Mouse (Mus musculus) E14TG2a.4 (cell line): ENCODE measurements at regions not wholly inside any gene's neighbourhood (a gene's known extent, or its start where the extent isn't known, plus 50 kb on each side); places are given as distances from the start of the nearest gene placed in this dataset.

ENCODE experiments used
- CTCF ChIP-seq: conservative IDR thresholded peaks from 2 replicates; pipeline ENCODE4 v1.5.1; 2014; ENCODE audit warnings: low read length
- POU5F1 ChIP-seq: IDR thresholded peaks from 2 replicates; pipeline ENCODE4 v1.6.1; 2014; ENCODE audit warnings: low read length, borderline replicate concordance

DNA sequence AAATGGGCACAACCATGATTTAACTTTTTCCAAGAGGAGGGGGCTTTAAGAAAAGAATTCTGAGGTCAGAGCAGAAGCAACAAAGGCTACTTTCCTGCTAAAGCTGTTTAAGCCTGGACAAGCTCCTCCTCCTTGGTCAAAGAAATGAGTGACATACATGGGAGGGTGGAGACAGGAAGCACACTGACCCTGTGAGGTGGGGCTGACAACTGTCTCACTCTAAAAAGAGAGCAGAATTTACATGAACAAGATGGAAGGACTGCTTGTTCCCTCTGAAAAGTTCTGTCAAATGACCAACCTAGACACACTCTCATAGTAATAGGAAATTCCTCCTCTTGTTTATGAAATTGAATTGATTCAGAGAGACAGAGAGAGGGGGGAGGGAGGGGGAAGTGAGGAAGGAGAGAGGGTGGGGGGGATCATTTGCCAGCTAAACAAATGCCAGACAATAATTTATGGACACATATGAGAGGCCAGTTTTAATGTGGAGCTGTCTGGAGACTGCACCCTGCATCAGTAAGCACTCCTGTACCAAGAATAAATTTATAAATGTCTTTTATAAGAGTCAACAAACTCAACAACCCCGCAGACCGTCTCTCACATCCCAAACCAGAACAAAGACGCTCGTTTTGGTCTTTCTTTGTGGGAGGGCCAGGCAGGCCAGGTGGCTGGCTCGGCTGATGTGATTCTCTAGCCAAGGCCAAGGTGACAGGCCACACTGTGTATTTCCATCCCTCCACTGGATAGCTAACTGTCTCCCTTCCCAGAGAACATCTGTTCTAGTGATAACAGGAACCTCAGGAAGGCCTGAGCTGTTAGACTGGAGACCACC is 110.6 kb upstream of the Stc2 start:
- TF ChIP-seq CTCF (no peak), POU5F1 (no peak)
